Mouse (Mus musculus) kidney, postnatal 10 days (tissue): ENCODE data around the gene Arl9.
"Not testable (repeated sequence)": the region's sequence is repeated elsewhere in the genome, so short reads cannot be mapped to it uniquely, and the experiment has no call there.

ENCODE experiments used
- DNase-seq: peaks from one replicate; pipeline ENCODE4 v3.0.0; 2021; ENCODE audit warnings: mixed read lengths

Arl9 gene

DNA sequence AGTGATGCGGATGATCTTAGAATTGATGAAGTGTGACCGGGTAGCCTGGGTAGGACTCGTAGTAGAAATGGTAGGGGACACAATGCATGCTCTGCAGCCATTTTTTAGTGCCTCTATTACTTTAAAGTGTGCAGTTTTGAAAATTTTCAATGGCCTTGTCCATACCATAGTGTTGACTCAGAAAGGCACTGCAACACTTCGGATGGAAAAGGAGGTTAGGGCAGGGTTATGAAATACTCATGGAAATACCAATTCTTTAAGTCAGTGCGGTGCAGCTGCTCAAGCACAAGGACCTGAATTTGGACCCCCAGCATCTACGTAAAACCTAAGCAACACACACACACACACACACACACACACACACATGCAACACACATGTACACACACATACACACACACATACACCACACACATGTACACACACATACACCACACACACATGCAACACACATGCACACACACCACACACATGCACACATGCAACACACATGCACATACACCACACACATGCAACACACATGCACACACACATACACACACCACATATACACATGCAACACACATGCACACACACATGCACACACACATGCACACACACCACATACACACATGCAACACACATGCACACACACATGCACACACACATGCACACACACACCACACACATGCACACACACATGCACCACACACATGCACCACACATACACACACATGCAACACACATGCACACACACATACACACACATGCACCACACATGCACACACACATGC is at the start of gene Arl9:
Gene Arl9, plus strand, starts transcription at position 5 of the 771 bp plus-strand sequence.
- no peak for DNase-seq

DNA sequence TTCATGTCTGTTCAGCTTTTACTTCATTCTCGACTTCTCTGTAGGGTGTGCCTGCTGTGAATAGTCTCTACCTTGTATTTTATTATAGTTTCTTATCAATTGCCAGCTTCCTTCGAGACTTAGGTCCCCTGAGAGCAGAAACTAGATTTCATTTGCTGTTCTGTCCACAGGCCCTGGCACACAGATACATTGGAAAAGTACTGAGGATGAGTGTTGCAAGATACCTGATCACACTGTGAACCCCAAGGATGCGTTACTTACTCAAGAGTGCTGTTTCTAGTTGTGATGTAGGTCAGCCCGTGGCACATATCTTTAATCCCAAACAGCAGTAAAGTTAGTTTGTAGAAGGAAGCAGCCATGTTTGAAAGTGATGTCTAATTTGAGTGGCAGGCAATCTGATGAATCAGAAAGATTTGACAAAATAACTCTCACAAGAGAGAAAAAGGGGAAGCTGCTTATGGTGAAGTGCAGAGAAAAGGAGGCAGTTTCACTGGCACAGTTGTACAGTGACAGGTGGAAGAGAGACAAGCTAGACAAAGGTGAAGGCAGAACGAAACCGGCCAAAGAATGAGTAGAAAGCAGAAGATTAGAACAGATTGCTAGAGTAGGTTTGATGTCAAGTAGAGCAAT is 49.5 kb upstream of the Arl9 start:
- no peak for DNase-seq

GRCm38 (mm10) chr5:76955474-76955873 is 48.4 kb upstream of the Arl9 start:
- DNase-seq, result no peak

- no peak for DNase-seq
Observed at GRCm38 (mm10) chr5:76957954-76958353, 45.9 kb upstream of the Arl9 start.

GRCm38 (mm10) chr5:76959587-76959986 is 44.3 kb upstream of the Arl9 start:
- peak; percentile 24 for DNase-seq

DNA sequence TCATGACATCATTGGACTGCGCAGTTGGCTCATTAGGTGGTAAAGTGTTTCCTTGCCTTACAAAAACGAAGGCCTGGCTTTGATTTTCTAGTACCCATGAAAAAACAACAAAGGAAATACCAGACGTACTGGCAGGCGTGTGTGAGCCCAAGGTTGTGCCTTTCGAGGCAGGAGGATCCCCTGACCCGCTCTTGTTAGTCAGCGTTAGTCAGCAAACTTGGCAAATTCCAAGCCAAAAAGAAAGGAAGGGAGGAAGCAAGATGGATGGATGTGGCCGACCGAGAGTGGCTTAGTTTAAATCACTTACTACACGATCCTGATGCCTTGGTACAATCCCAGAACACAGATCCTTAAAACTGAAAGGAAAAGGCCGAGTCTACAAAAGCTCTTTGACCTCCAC is 41.3 kb upstream of the Arl9 start:
- DNase-seq, result no peak

DNA sequence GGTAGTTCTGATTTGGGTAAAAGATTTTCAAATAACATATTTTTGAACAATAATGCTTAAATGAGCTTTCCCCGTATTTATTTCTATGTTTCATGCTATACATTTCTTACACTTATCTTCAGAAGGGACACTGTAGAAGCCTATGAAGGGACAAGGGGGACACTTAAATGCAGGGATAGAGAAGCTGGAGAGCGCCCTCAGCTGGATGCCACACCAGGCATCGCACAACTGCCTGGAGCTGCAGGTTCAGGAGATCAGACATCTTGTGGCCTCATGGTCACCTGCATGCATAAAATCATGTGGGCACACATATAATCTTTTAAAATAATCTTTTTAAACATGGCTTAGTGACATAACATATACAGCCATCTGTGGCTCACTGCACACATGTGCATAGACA is 39.2 kb upstream of the Arl9 start:
- peak; percentile 28 for DNase-seq

GRCm38 (mm10) chr5:76969250-76969649 is 34.6 kb upstream of the Arl9 start:
- no peak for DNase-seq

- not testable (repeated sequence) for DNase-seq
Observed at GRCm38 (mm10) chr5:76971115-76971514, 32.7 kb upstream of the Arl9 start.

- DNase-seq, result no peak
Observed at GRCm38 (mm10) chr5:76973488-76973887, 30.4 kb upstream of the Arl9 start.

DNA sequence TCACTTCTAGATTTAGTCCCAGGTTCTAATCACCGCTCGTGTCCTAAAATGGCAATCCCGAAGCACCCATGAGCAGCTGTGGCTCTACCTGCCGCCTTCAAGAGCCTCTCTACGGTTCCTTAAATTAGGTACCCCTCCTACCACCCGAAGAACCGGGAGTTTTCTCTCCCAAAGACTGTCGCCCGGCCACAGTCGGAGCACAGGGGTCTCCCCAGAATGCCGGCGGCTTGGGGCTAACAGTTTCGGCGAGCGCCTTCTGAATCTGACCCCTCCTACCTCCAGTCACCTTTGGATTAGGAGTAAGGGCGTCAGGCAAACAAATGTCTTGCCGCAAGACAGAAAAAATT is 29.7 kb upstream of the Arl9 start:
- DNase-seq, result no peak

DNA sequence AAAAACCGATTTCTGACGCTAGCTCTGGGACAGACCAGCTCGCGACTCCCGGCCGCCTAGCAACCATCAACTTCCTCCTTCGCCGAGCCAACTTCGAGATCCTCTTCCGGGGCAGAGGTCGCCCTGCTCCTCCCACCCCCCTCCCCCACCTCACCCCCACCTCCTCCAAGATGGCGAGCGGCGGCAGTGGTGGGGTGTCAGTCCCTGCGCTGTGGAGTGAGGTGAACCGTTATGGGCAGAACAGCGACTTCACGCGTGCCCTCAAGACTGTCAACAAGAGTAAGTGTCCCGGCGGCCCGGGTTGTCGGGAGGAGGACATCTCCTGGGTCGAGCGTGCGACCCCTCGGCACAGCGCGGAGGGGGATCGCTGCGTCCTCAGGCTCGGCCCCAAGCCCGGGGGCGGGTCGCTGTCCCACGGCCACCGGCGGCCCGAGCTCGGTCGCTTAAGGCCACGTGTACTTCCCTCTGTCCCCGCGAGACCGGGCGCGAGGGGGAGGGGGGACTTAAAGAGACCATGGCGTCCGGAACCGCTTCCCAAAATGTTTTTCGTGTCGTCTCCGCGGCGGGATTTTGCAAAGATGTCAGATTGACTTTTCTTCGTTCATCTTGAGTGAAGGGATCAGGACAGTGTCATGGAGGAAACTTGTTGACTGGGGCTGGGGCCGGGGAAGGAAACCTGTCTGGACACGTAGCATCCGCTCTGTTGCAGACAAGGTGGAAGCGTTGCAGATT is 29.1 kb upstream of the Arl9 start, which contains the start of gene Srp72:
Gene Srp72, plus strand, starts transcription at position 130 of the 732 bp plus-strand sequence.
- DNase-seq, result peak; percentile 93

DNA sequence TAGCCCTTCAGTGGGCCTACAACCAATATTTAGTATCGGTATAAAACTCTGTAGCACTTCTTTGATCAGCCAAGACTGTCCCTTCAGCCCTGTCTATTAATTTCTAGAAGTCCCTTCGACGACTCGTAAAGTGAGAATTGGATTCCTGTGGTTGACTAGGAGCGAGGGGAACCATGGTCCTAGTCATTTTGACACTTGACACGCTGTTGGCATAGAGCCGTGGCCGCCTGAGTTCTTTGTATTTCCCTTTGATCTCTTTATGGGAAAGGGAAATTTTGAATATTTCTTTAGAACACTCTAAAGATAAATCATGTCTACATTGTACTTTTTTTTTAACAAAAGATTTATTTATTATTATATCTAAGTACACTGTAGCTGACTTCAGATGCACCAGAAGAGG is 28.1 kb upstream of the Arl9 start:
- DNase-seq, result peak; percentile 36

DNA sequence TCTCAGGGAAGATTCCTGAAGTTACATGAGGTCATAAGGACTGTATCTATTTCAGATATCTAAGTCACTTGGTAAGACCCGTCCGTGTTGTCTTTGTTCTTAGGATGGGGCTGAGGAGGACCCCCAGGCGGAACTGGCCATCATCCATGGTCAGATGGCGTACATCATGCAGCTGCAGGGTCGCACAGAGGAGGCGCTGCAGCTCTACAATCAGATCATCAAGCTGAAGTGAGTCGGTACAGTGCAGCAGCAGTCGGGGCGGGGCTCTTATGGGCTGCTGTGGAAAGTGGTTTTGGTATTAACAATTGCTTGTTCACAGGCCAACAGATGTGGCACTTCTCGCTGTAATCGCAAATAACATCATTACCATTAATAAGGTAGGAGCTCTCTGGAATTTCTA is 19.8 kb upstream of the Arl9 start:
- no peak for DNase-seq

DNA sequence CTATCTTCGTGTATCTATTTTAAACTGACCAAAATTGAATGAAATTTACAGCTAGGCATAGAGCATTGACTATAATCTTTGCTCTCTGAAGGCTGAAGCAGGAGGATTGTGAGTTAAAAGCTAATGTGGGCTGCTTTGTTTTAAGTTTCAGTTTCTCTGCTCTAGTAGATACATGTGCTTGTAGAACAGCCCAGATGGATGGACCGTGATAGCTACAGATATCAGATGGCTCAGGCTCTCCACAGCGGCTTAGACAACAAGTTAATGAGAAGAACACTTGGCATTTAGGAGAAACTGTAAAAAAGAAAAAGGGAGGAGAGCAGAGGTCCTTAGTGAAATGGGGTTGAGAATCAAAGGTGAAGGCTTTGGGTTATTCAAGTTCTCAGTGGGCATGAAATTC is 13.1 kb upstream of the Arl9 start:
- no peak for DNase-seq

- DNase-seq, result no peak
Observed at GRCm38 (mm10) chr5:76993174-76993814, 10.6 kb upstream of the Arl9 start.

- DNase-seq, result peak; percentile 27
Observed at GRCm38 (mm10) chr5:76998416-76998815, 5.4 kb upstream of the Arl9 start.

GRCm38 (mm10) chr5:77001192-77001591 is 2.7 kb upstream of the Arl9 start:
- no peak for DNase-seq

GRCm38 (mm10) chr5:77010352-77010751 is 6.5 kb downstream of the Arl9 start:
- DNase-seq, result no peak

DNA sequence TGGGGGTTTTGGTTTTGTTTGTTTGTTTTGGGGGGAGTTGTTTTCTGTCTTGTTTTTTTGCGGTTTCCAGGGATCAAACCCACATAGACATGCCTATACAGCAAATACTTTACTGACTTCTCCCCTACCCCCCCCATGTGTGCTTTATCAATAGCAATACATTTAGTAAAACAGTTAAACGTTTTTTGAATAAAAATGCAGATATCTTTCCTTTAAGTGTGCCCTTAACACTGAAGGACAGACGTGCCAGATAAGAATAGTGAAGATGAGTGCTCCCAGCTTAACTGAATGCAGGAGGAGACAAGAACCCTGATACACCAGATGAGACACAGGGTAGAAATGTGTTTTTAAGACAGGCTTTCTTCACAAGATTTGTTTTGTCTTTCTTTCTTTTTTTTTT is 7.2 kb downstream of the Arl9 start:
- DNase-seq, result no peak

DNA sequence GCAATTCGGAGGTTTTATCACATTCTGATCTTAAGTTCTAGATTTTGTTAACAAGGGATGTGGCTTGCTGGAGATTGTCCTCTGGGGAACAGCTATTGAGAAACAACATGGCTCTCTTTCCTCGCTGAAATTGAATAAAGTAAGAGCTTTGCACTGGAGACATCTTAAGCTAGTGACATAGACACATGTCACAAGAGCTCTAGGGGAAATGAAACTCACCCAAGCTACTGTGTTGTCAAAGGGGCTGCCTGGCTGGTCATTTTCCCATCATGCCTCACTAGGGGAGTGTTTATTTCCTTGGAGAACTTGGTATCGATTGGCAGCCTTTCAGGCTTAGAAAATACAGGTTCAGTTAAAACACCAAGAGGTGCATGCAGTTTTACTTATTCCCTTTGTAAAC is 9.3 kb downstream of the Arl9 start:
- no peak for DNase-seq

DNA sequence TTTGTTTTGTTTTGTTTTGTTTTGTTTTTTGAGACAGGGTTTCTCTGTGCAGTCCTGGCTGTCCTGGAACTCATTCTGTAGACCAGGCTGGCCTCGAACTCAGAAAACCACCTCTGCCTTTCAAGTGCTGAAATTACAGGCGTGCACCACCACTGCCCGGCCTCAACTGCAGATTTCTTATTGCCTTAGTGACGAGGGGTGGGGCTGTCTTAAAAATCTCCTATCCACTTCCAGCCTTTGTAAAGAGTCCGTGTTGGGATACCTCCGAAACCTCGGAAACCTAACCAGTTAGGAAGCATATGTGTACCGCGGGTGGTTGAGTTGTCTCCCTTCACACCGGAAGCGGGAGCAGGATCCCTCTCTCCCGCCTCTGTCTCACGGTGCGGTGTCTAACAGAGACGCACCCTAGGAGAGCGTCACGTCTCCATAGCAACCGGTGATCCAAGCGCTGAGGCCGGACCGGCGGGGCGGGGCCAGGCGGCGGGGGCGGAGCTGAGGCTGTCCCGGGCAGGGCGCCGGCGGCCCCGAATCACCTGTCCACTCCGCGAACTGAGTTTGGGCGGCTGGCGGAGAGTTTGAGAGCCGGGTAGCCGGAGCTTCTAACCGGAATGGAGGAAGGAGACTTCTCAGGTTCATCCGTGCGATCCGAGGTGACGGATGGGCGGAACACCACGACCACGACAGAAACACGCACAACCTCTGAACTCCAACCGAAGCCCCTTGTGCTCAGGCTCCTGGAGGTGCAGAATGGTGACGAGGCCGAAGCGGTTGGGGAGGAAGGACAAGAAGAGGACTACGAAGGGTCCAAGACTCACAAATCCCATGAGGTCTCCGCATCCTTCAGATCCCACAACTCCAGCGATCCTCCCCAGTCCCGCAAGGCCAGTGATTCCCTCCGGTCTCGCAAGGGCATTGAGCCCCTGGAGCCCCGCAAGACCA is 12.0 kb downstream of the Arl9 start, which contains the start of gene Thegl:
Gene Thegl, plus strand, starts transcription at position 480 of the 939 bp plus-strand sequence.
- peak; percentile 90 for DNase-seq
